Mouse (Mus musculus) C2C12 (cell line): ENCODE results near the gene Osbpl3.

Experiments
- CTCF ChIP-seq: IDR thresholded peaks from one replicate; pipeline ENCODE4 v1.5.1; 2011; ENCODE audit not compliant: control insufficient read depth, insufficient read depth, insufficient read length
- FOSL1 ChIP-seq: IDR thresholded peaks from one replicate; pipeline ENCODE4 v1.8.0; 2011; ENCODE audit warnings: mild to moderate bottlenecking, low read length; ENCODE audit not compliant: poor library complexity, insufficient read depth, severe bottlenecking
- MAX ChIP-seq: IDR thresholded peaks from one replicate; pipeline ENCODE4 v1.6.1; 2011; ENCODE audit warnings: mild to moderate bottlenecking, control low read depth
- MYOD1 ChIP-seq: IDR thresholded peaks from one replicate; pipeline ENCODE4 v1.6.1; 2011; ENCODE audit warnings: low read depth; ENCODE audit not compliant: control insufficient read depth, insufficient read length
- MYOG ChIP-seq: IDR thresholded peaks from one replicate; pipeline ENCODE4 v1.6.1; 2011; ENCODE audit not compliant: control insufficient read depth, insufficient read length; ENCODE audit errors: extremely low read depth
- USF1 ChIP-seq: IDR thresholded peaks from one replicate; pipeline ENCODE4 v1.6.1; 2011; ENCODE audit warnings: low read depth, mild to moderate bottlenecking, control low read depth, moderate library complexity

- no peak for TF ChIP-seq FOSL1
- no peak for TF ChIP-seq MAX
- no peak for TF ChIP-seq CTCF
- no peak for TF ChIP-seq USF1
- TF ChIP-seq MYOG, result no peak
- TF ChIP-seq MYOD1, result no peak
These were observed 208.6 kb downstream of the Osbpl3 start for GRCm38 (mm10) chr6:50247356-50247755.
